Mouse (Mus musculus) cerebellum, adult 2 months (tissue): Measurements from ENCODE around the gene Plcb4.

Source experiments
- CTCF ChIP-seq: fragments of 200-500 bp; IDR thresholded peaks from 2 replicates; pipeline ENCODE4 v1.5.1; 2011; ENCODE audit warnings: low read depth, mild to moderate bottlenecking, control low read depth, low read length, moderate library complexity, borderline replicate concordance; ENCODE audit not compliant: insufficient read depth
- POLR2A ChIP-seq: fragments of 200-500 bp; IDR thresholded peaks from 2 replicates; pipeline ENCODE4 v1.6.1; 2011; ENCODE audit warnings: low read length, control low read depth, borderline replicate concordance; ENCODE audit not compliant: insufficient read depth

GRCm38 (mm10) chr2:135646654-135647053 lies 12.2 kb upstream of the Plcb4 start:
- TF ChIP-seq CTCF, result no peak
- no peak for TF ChIP-seq POLR2A
